Mouse (Mus musculus): ENCODE results near the gene Neurl1a.

DNA sequence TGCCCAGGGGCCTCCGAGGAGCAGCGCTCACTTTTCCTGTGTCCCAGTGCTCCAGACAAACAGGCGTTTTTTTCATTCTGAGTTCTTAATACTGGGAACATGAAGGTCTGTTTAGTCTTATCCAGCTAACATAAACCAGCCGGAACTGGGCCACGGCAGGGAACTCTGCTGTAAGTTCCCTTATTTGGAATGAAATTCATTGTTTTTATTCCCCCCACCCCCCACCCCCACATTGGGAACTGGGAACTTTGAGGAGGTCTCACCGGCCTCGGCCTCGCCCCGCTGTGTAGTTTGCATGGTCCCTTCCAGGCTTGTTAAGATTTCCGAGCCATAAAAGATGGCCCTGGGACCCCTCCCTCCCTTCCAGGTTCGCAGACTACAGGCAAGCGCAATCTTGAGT is 23.4 kb downstream of the Neurl1a start:
- no peak for TF ChIP-seq CTCF (IDR thresholded peaks at IDR 0.05; ENCODE audit: borderline replicate concordance, control insufficient read depth, extremely low read depth, insufficient read depth, low read length, poor library complexity)
- TF ChIP-seq POLR2A (IDR thresholded peaks at IDR 0.05; ENCODE audit: control insufficient read depth, extremely low read depth, insufficient read depth, low read length, poor library complexity), result no peak
